9 mouse cellular contexts compared by ENCODE assay signal in genomic region chr11:61042593-61042992, GRCm38 (mm10). TPM values are rescaled to one million over a fixed set of nuclear protein-coding genes. Genes with fewer than 3 reads are reported as not detected.
A peak's percentile ranks its signal among the peaks of the same experiment; 100 is the strongest.
DNase-seq lines count a peak whose midpoint lies in the region; TF ChIP-seq lines count a peak whose summit lies in the region.
"Had no signal": no experiment of that assay in that cellular context is flagged by ENCODE, and none has a peak within 500 bp of the region (broad histone marks: within the 10 kb centered on the region; RNA-seq: fewer than 3 reads in every experiment).

No protein-coding gene starts in this region.

- H3K4me1 ChIP-seq in heart, adult 2 months (ENCODE audit: control insufficient read depth, insufficient read depth, low read length): peaks cover 9% of the 10 kb centered on the region; the same call in 1 of the 2 replicates

- 14% methylated on average over 8 of the region's 8 CpGs for WGBS in heart, adult 2 months

- H3K79me2 ChIP-seq in heart, adult 2 months (replicated peaks; ENCODE audit: control insufficient read depth, insufficient read depth, low read length): no peaks in the 10 kb centered on the region

- no peak overlapping the region for H3K9ac ChIP-seq in heart, adult 2 months (ENCODE audit: low read depth, low read length)

- no peak for TF ChIP-seq POLR2A in heart, adult 2 months (IDR thresholded peaks at IDR 0.05; ENCODE audit: insufficient read depth, low read depth, low read length)

- TF ChIP-seq CTCF in heart, adult 2 months (IDR thresholded peaks at IDR 0.05): no peak

- no peaks in the 10 kb centered on the region for H3K27me3 ChIP-seq in heart, adult 2 months (ENCODE audit: control insufficient read depth, insufficient read depth, low read length)

- no peak overlapping the region for H3K27ac ChIP-seq in heart, adult 2 months

- no peaks in the 10 kb centered on the region for H3K36me3 ChIP-seq in heart, adult 2 months (ENCODE audit: control insufficient read depth, insufficient read depth, low read length)

- TF ChIP-seq EP300 in heart, adult 2 months (IDR thresholded peaks at IDR 0.05; ENCODE audit: insufficient read depth, low read depth, low read length): no peak

- H3K4me3 ChIP-seq in heart, adult 2 months: no peak overlapping the region

- DNase-seq in heart, adult 11 months: peak; percentile 53
- DNase-seq in heart, adult 2 months: no peak
- peak; percentile 23 for DNase-seq in thymus, postnatal 4 days
- DNase-seq in thymus, postnatal 0 days (ENCODE audit: low spot score): no peak
- DNase-seq in lung, postnatal 4 days: peak; percentile 22 to 63
- no peak for DNase-seq in adrenal gland, adult 8-10 months
- DNase-seq in layer of hippocampus, adult 9-11 months: no peak
- DNase-seq in left cerebral cortex, postnatal 36 days (ENCODE audit: low spot score in 2 of 2): no peak
- DNase-seq: cerebellum, adult 9-10 months had no signal

- intact Hi-C loops in heart, adult 2 months (cut with DNase I): loop anchor here (5.0 kb wide), 1 partner anchor 90 kb away; no protein-coding TSS in a partner anchor
- intact Hi-C loops in left cerebral cortex, postnatal 36 days (cut with DNase I): no loop called here

RNA-seq across cellular contexts. Expression of gene Kcnj12, which starts 20.2 kb away (rescaled TPM):
- total RNA-seq in heart, adult 2 months (2021): 10 to 100 TPM; 26.7 to 35.7 TPM
- 29.5 and 42.6 TPM in 2 replicates for polyA plus RNA-seq in heart, adult 2 months (2012; rRNA removed)
- 0.05 and 0.10 TPM in 2 replicates for polyA plus RNA-seq in thymus, postnatal 0 days (2015; fragmentation: Nextera tagmentation; extraction: Ambion mirVana)
- total RNA-seq in adrenal gland, adult 8-10 months (2022): 1 to 10 TPM; 2.4 to 3.6 (median 2.7) TPM
- 10 to 100 TPM; 17.9 to 18.2 TPM for total RNA-seq in left cerebral cortex, postnatal 36 days (2021)

Comparison
In these comparisons a context has a peak if more than half of its experiments do, and no peak if none do; other contexts are left out.
1. DNase-seq: peak in heart, adult 11 months (single experiment), thymus, postnatal 4 days (single experiment) and lung, postnatal 4 days (2 of 2); none in heart, adult 2 months (0 of 2), thymus, postnatal 0 days (single experiment), adrenal gland, adult 8-10 months (single experiment), layer of hippocampus, adult 9-11 months (single experiment) and left cerebral cortex, postnatal 36 days (0 of 2).
2. RNA of gene Kcnj12, which starts 20.2 kb away (total RNA-seq): 26.7 to 35.7 TPM in heart, adult 2 months and 17.9 to 18.2 TPM in left cerebral cortex, postnatal 36 days; 2.4 to 3.6 TPM in adrenal gland, adult 8-10 months; every median in the first group is over 4 times any median in the second.